Mouse (Mus musculus): Measurements from ENCODE around the gene Krtap9-3.

Gene Krtap9-3

GRCm38 (mm10) chr11:99573164-99573563 lies 24.7 kb downstream of the Krtap9-3 start:
- DNase-seq (ENCODE audit: low read depth, low spot score): no peak

- no peak for DNase-seq (ENCODE audit: low read depth, low spot score)
Observed at GRCm38 (mm10) chr11:99566530-99566929, 31.4 kb downstream of the Krtap9-3 start, which contains the start of gene Krtap3-1. TSS of gene Krtap3-1 (minus strand) at chr11:99566630.

GRCm38 (mm10) chr11:99562580-99562979 lies 35.3 kb downstream of the Krtap9-3 start:
- peak; percentile 39 for DNase-seq (ENCODE audit: low read depth, low spot score)

- DNase-seq (ENCODE audit: low read depth, low spot score): no peak
Observed at GRCm38 (mm10) chr11:99559366-99559765, 38.5 kb downstream of the Krtap9-3 start, which contains the start of gene Gm11939. TSS of gene Gm11939 (minus strand) at chr11:99559466.

GRCm38 (mm10) chr11:99557976-99558745 lies 39.7 kb downstream of the Krtap9-3 start:
- DNase-seq (ENCODE audit: low read depth, low spot score): peak; percentile 32

- no peak for DNase-seq (ENCODE audit: low read depth, low spot score)
Observed at GRCm38 (mm10) chr11:99556753-99557152, 41.2 kb downstream of the Krtap9-3 start, which contains the start of gene Krtap3-2. TSS of gene Krtap3-2 (minus strand) at chr11:99556853.

GRCm38 (mm10) chr11:99556195-99556594 lies 41.7 kb downstream of the Krtap9-3 start:
- no peak for DNase-seq (ENCODE audit: low read depth, low spot score)

GRCm38 (mm10) chr11:99550765-99551164 lies 47.1 kb downstream of the Krtap9-3 start, which contains the start of gene Krtap3-3:
TSS of gene Krtap3-3 (minus strand) at chr11:99550865.
- no peak for DNase-seq (ENCODE audit: low read depth, low spot score)

- no peak for DNase-seq (ENCODE audit: low read depth, low spot score)
Observed at GRCm38 (mm10) chr11:99547892-99548291, 50.0 kb downstream of the Krtap9-3 start.

Measured in 3T3-L1 (cell line).